Mouse (Mus musculus): Measurements from ENCODE around the gene Cela3b. TPM values are rescaled to one million over a fixed set of nuclear protein-coding genes. Genes with fewer than 3 reads are reported as not detected.

The Cela3b gene
- polyA plus RNA-seq, 1 experiment from 2014 or later, result not detected

- no peak overlapping the region for H3K9ac ChIP-seq (ENCODE audit: low read depth, low read length)
- no peaks in the 10 kb centered on the region for H3K9me3 ChIP-seq (replicated peaks; ENCODE audit: low read length)
- no peak overlapping the region for H3K4me3 ChIP-seq (replicated peaks; ENCODE audit: low read depth, low read length)
- ATAC-seq (replicated peaks; ENCODE audit: low FRiP score, low read depth) (no peak), DNase-seq (ENCODE audit: low spot score) (no peak)
- peaks cover 19% of the 10 kb centered on the region for H3K4me1 ChIP-seq (replicated peaks; ENCODE audit: insufficient read depth, low read length)
- WGBS, result 59% methylated on average over 13 of the region's 13 CpGs
- no peak overlapping the region for H3K4me2 ChIP-seq (ENCODE audit: low read length)
- no peaks in the 10 kb centered on the region for H3K27me3 ChIP-seq (ENCODE audit: insufficient read depth, low read length)
- no peak for TF ChIP-seq CTCF (IDR thresholded peaks at IDR 0.05; ENCODE audit: low read depth)
- peak overlapping the region; percentile 71 for H3K27ac ChIP-seq
- H3K36me3 ChIP-seq (ENCODE audit: insufficient read depth, low read length), result no peaks in the 10 kb centered on the region
These were observed 34.9 kb upstream of the Cela3b start for GRCm38 (mm10) chr4:137465125-137465787.

DNA sequence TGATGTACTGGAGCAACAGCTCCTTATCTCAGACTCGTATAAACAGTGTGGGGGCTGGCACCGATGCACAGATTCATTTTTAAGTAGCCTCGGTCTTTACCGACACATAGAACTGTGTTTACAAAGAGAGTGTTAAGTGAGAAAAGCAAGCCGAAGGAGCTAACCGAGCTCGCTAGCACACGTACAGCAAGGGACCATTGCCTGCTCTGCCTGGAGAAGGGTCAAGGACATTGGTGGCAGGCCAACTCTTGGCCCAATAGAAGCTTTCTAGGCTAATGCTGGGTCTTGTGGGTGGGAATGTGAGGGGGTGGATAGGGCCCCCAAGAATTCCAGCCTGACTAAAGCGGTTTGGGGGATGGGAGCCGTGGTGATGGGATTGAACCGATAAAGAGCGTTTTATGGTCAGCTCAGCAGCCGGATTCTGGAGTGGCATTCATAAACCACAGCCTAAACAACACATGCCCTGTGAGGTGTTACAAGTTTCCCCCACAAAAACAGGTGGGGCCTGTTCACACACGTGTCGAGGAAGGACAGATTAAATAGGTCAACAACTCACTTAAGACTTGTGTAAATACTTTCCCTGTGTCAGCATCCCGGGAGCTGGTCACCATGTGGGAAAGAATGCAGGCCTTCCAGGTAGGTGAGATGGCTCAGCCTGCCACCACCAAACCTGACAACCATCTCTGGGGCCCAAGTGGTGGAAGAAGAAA is 31.8 kb upstream of the Cela3b start:
- no peak for TF ChIP-seq CTCF (IDR thresholded peaks at IDR 0.05; ENCODE audit: low read depth)
- Histone ChIP-seq H3K27me3 (ENCODE audit: insufficient read depth, low read length) (no peaks in the 10 kb centered on the region), H3K9ac (ENCODE audit: low read depth, low read length) (no peak overlapping the region), H3K4me3 (replicated peaks; ENCODE audit: low read depth, low read length) (no peak overlapping the region), H3K4me2 (ENCODE audit: low read length) (no peak overlapping the region), H3K36me3 (ENCODE audit: insufficient read depth, low read length) (no peaks in the 10 kb centered on the region), H3K4me1 (replicated peaks; ENCODE audit: insufficient read depth, low read length) (peaks cover 19% of the 10 kb centered on the region; the same call in 1 of the 2 replicates), H3K27ac (no peak overlapping the region), H3K9me3 (replicated peaks; ENCODE audit: low read length) (no peaks in the 10 kb centered on the region)
- ATAC-seq (replicated peaks; ENCODE audit: low FRiP score, low read depth) (no peak), DNase-seq (ENCODE audit: low spot score) (no peak)
- WGBS, result 64% methylated on average over 16 of the region's 16 CpGs

GRCm38 (mm10) chr4:137461217-137461616 is 30.9 kb upstream of the Cela3b start:
- H3K9me3 ChIP-seq (replicated peaks; ENCODE audit: low read length), result no peaks in the 10 kb centered on the region
- TF ChIP-seq CTCF (IDR thresholded peaks at IDR 0.05; ENCODE audit: low read depth), result no peak
- H3K4me1 ChIP-seq (replicated peaks; ENCODE audit: insufficient read depth, low read length), result peaks cover 19% of the 10 kb centered on the region; the same call in 1 of the 2 replicates
- H3K27me3 ChIP-seq (ENCODE audit: insufficient read depth, low read length), result no peaks in the 10 kb centered on the region
- no peaks in the 10 kb centered on the region for H3K36me3 ChIP-seq (ENCODE audit: insufficient read depth, low read length)
- H3K4me2 ChIP-seq (ENCODE audit: low read length), result no peak overlapping the region
- H3K4me3 ChIP-seq (replicated peaks; ENCODE audit: low read depth, low read length), result no peak overlapping the region
- ATAC-seq (replicated peaks; ENCODE audit: low FRiP score, low read depth) (no peak), DNase-seq (ENCODE audit: low spot score) (no peak)
- H3K9ac ChIP-seq (ENCODE audit: low read depth, low read length), result no peak overlapping the region
- peak overlapping the region; percentile 70 for H3K27ac ChIP-seq
- WGBS, result 64% methylated on average over 4 of the region's 4 CpGs

DNA sequence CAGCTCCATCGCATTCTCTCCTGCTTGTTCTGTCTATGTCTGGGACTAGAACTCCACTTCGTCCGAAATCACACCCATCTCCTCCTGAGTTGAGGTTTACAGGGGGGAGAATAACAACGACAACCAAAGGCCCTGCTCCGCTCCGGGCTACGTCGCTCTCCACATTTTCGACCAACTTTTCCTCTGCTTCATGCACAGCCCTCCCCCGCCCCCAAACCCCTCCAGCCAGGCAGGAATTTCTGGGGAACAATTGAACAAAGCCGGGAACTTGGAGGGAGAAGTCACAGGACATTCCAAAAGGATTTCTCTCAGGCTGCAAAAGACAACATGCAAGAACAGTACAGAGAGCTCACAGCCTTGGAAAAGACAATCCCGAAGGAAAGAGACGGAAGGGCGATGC is 30.3 kb upstream of the Cela3b start:
- Histone ChIP-seq H3K27me3 (ENCODE audit: insufficient read depth, low read length) (no peaks in the 10 kb centered on the region), H3K4me3 (replicated peaks; ENCODE audit: low read depth, low read length) (no peak overlapping the region), H3K27ac (peak overlapping the region; percentile 70), H3K9me3 (replicated peaks; ENCODE audit: low read length) (no peaks in the 10 kb centered on the region), H3K9ac (ENCODE audit: low read depth, low read length) (no peak overlapping the region), H3K4me2 (ENCODE audit: low read length) (no peak overlapping the region), H3K36me3 (ENCODE audit: insufficient read depth, low read length) (no peaks in the 10 kb centered on the region), H3K4me1 (replicated peaks; ENCODE audit: insufficient read depth, low read length) (peaks cover 19% of the 10 kb centered on the region; the same call in 1 of the 2 replicates)
- DNase-seq (ENCODE audit: low spot score) (no peak), ATAC-seq (replicated peaks; ENCODE audit: low FRiP score, low read depth) (no peak)
- 72% methylated on average over 14 of the region's 14 CpGs for WGBS
- no peak for TF ChIP-seq CTCF (IDR thresholded peaks at IDR 0.05; ENCODE audit: low read depth)

DNA sequence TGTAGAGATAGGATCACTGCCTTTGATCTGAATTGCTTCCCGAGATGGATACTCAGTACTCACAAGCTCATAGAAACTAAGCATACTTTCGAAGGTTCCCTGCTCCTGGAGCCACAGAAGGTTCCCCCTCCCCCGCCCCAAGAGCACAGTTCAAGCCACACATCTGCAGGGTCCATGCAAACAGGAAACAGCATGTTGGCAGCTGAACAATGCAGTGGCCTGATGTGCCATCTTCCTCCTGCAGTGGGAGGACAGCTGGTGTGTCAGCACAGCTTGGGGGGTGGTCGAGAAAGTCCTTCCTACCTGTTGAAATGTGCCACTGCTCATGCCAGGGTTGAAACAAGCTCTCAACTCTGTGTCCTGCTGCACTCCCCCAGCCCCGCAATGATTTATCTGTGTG is 28.5 kb upstream of the Cela3b start:
- no peak overlapping the region for H3K27ac ChIP-seq
- WGBS, result 39% methylated on average over 5 of the region's 5 CpGs
- H3K4me2 ChIP-seq (ENCODE audit: low read length), result no peak overlapping the region
- no peak for TF ChIP-seq CTCF (IDR thresholded peaks at IDR 0.05; ENCODE audit: low read depth)
- no peak overlapping the region for H3K4me3 ChIP-seq (replicated peaks; ENCODE audit: low read depth, low read length)
- H3K9me3 ChIP-seq (replicated peaks; ENCODE audit: low read length), result no peaks in the 10 kb centered on the region
- no peak; the same call in 1 of the 2 replicates for ATAC-seq (replicated peaks; ENCODE audit: low FRiP score, low read depth)
- H3K4me1 ChIP-seq (replicated peaks; ENCODE audit: insufficient read depth, low read length), result peaks cover 9% of the 10 kb centered on the region; the same call in 1 of the 2 replicates
- H3K9ac ChIP-seq (ENCODE audit: low read depth, low read length), result no peak overlapping the region
- H3K27me3 ChIP-seq (ENCODE audit: insufficient read depth, low read length), result no peaks in the 10 kb centered on the region
- no peak for DNase-seq (ENCODE audit: low spot score)
- no peaks in the 10 kb centered on the region for H3K36me3 ChIP-seq (ENCODE audit: insufficient read depth, low read length)

- no peak for TF ChIP-seq CTCF (IDR thresholded peaks at IDR 0.05; ENCODE audit: low read depth)
- no peak overlapping the region for H3K9ac ChIP-seq (ENCODE audit: low read depth, low read length)
- H3K4me1 ChIP-seq (replicated peaks; ENCODE audit: insufficient read depth, low read length), result peaks cover 10% of the 10 kb centered on the region; the same call in 1 of the 2 replicates
- H3K9me3 ChIP-seq (replicated peaks; ENCODE audit: low read length), result no peaks in the 10 kb centered on the region
- H3K4me3 ChIP-seq (replicated peaks; ENCODE audit: low read depth, low read length), result no peak overlapping the region
- no peak overlapping the region for H3K4me2 ChIP-seq (ENCODE audit: low read length)
- H3K36me3 ChIP-seq (ENCODE audit: insufficient read depth, low read length), result no peaks in the 10 kb centered on the region
- 59% methylated on average over 9 of the region's 9 CpGs for WGBS
- no peak for DNase-seq (ENCODE audit: low spot score)
- no peak overlapping the region for H3K27ac ChIP-seq
- H3K27me3 ChIP-seq (ENCODE audit: insufficient read depth, low read length), result no peaks in the 10 kb centered on the region
- no peak for ATAC-seq (replicated peaks; ENCODE audit: low FRiP score, low read depth)
These were observed 28.0 kb upstream of the Cela3b start for GRCm38 (mm10) chr4:137458310-137458709.
